Mouse (Mus musculus) cerebellum, adult 11 months (tissue): Measurements from ENCODE around the gene Drosha.

ENCODE experiments used
- DNase-seq: peaks from one replicate; pipeline ENCODE4 v3.0.0; 2022

Gene Drosha

GRCm38 (mm10) chr15:12941106-12941505 is 116.5 kb downstream of the Drosha start:
- no peak for DNase-seq

GRCm38 (mm10) chr15:12941651-12942180 is 117.1 kb downstream of the Drosha start:
- no peak for DNase-seq

GRCm38 (mm10) chr15:12942424-12942823 is 117.8 kb downstream of the Drosha start:
- DNase-seq: no peak

- DNase-seq: no peak
These were observed 133.4 kb downstream of the Drosha start for GRCm38 (mm10) chr15:12958051-12958450.

GRCm38 (mm10) chr15:12962179-12962578 is 137.6 kb downstream of the Drosha start:
- no peak for DNase-seq

- no peak for DNase-seq
These were observed 140.6 kb downstream of the Drosha start for GRCm38 (mm10) chr15:12965209-12965608.

GRCm38 (mm10) chr15:12968815-12969214 is 144.2 kb downstream of the Drosha start:
- DNase-seq: no peak

- DNase-seq: no peak
These were observed 147.8 kb downstream of the Drosha start for GRCm38 (mm10) chr15:12972441-12972840.
